Mouse (Mus musculus): Measurements from ENCODE around the gene Apold1.

DNA sequence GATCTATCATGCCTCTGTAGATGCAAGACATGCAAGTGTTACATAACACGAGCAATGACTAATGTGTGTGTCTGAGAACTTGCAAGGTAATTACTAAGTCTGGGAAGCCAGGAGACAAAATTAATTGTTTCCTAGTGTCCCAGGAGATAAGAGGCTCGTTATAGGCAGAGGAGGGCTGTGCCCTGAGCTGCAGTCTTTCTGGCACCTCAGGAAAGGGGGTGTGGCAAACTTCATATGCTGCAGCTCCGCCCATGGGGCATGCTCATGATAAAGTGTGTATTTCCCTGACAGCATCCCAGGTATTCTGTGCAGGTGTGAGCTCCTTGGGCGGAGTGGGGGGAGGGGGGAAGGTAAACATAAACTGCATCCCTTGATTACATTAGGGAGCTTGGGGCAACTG lies 9.4 kb upstream of the Apold1 start:
- TF ChIP-seq CTCF (IDR thresholded peaks at IDR 0.05 in 2 of 3, conservative IDR thresholded peaks at IDR 0.05 in 1 of 3; ENCODE audit: control insufficient read depth in 1 of 3, insufficient read depth in 1 of 3, low read depth in 2 of 3, low read length in 3 of 3, poor library complexity in 1 of 3, severe bottlenecking in 1 of 3) (no peak), ETS1 (IDR thresholded peaks at IDR 0.05; ENCODE audit: low read depth, low read length) (no peak), SIN3A (IDR thresholded peaks at IDR 0.05; ENCODE audit: low read length) (no peak), RCOR1 (IDR thresholded peaks at IDR 0.05; ENCODE audit: low read depth, low read length) (no peak), POLR2A (IDR thresholded peaks at IDR 0.05; ENCODE audit: control insufficient read depth in 1 of 2, insufficient read depth in 1 of 2, low read depth in 1 of 2, low read length in 2 of 2, poor library complexity in 1 of 2) (no peak), MAFK (IDR thresholded peaks at IDR 0.05; ENCODE audit: borderline replicate concordance, low read depth, low read length) (no peak)
